Mouse (Mus musculus) T-helper 2 cell (primary cell): ENCODE data around the gene S100a8.

ENCODE experiments used
- in situ Hi-C: fragments of 300-600 bp; cut with MboI, MseI; formaldehyde crosslinking; loops from one replicate; pipeline ENCODE4 v1.15.1; 2025; ENCODE audit warnings: high pct_unique_total_duplicates

S100a8 gene

GRCm38 (mm10) chr3:90678656-90679055 lies 9.9 kb downstream of the S100a8 start:
- in situ Hi-C loops = no loop called here

GRCm38 (mm10) chr3:90683929-90684328 lies 15.2 kb downstream of the S100a8 start:
- in situ Hi-C loops = no loop called here

- in situ Hi-C loops = no loop called here
Measured at GRCm38 (mm10) chr3:90686835-90687234, 18.1 kb downstream of the S100a8 start.

GRCm38 (mm10) chr3:90693496-90693895 lies 24.7 kb downstream of the S100a8 start:
- in situ Hi-C loops = no loop called here

DNA sequence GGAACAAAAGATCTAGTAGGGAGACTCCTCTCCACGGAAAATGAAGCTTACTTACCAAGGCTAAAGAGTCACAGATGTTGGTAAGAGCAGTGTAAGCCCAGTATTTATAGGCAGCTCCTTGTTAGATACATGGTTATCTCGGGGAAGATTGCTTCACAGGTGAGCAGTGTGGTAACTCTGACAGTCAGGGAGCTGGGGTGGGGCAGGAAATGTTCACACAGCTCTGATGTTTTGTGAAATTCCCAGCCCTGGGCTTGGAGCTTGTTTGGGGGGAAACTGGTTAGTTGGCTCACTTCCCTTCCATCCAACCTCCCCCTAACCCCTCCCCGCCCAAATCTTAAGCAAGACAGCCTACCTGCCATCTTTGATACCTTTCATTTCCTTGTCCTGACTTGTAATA lies 26.8 kb downstream of the S100a8 start, which contains the start of gene S100a9:
S100a9 (minus strand) TSS at position 109 of the 400 bp plus-strand sequence.
- in situ Hi-C loops = no loop called here

- in situ Hi-C loops = no loop called here
Measured at GRCm38 (mm10) chr3:90702244-90702643, 33.5 kb downstream of the S100a8 start.

DNA sequence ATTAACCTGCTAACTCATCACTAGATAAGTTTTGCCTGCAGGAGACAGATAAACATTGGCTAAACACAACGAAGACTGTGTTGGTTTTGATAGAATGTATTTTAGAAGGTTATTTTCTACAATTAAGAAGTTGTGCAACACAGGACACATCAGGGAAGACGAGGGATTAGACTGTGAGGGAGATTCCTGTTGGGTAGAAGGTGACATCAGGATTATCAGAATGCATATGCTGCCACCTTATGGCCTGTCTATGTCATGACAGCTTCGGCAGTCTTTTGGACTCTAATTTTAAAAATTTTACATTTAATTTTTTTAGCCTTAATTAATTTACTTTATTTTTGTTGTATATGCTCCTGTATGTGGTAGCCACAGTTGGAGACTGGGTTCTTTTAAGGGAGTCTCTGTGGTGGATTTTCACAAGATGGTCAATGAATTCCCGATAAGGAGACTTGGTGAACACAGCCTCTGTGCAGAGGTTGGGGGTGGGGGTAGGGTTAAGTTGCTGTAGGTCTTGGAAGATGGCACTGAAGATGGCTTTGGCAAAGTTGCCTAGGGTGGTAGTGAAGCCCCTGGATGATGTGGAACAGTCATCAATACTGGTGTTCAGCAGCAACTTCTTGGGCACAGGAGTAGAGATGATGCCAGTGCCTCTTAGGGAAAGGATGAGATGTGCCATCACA lies 39.9 kb downstream of the S100a8 start:
- in situ Hi-C loops = no loop called here

- in situ Hi-C loops = no loop called here
Measured at GRCm38 (mm10) chr3:90709591-90710460, 41.0 kb downstream of the S100a8 start.
